Mouse (Mus musculus): Measurements from ENCODE around the gene Trim37. TPM values are rescaled to one million over a fixed set of nuclear protein-coding genes. Genes with fewer than 3 reads are reported as not detected.
A peak's percentile ranks its signal among the peaks of the same experiment; 100 is the strongest.
"Not testable (repeated sequence)": the region's sequence is repeated elsewhere in the genome, so short reads cannot be mapped to it uniquely, and the experiment has no call there.

Trim37 gene
- polyA plus RNA-seq, 1 experiment from 2014 or later: 102 TPM

GRCm38 (mm10) chr11:87257282-87257681, 130.4 kb downstream of the Trim37 start:
- no peak for ATAC-seq (ENCODE audit: low read depth)
- Histone ChIP-seq H3K4me3 (ENCODE audit: low read depth, low read length) (no peak overlapping the region), H3K27me3 (ENCODE audit: control insufficient read depth, insufficient read depth, low read length) (no peaks in the 10 kb centered on the region), H3K4me1 (ENCODE audit: control insufficient read depth, insufficient read depth, low read length) (no peaks in the 10 kb centered on the region), H3K36me3 (ENCODE audit: control insufficient read depth, insufficient read depth, low read length) (no peaks in the 10 kb centered on the region), H3K9ac (replicated peaks; ENCODE audit: low read depth, low read length) (no peak overlapping the region), H3K27ac (ENCODE audit: low read depth, low read length) (no peak overlapping the region), H3K4me2 (ENCODE audit: low read depth, low read length) (no peak overlapping the region), H3K9me3 (ENCODE audit: control insufficient read depth, low read length) (no peaks in the 10 kb centered on the region)
- WGBS: 91% methylated on average over 5 of the region's 5 CpGs

DNA sequence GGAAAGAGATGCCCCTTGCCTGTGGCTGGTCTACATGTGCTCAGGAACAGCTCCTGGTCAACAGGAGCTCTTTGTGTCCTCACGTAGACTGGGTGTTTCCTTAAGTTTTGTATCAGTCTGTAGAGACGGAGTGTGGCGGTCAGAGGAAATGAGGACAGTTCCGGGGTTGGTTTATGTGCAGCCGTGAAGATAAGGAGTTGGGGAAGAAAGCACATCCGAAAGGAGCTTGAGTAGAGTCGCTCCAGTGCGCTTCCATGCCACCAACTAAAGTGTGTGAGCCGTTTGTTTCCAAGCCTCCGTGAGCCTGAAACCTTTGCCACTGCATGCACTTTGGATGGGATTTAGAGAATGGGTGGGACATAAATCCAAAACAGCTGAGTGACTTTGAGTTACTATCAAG, 132.9 kb downstream of the Trim37 start:
- H3K27ac ChIP-seq (ENCODE audit: low read depth, low read length): no peak overlapping the region
- no peaks in the 10 kb centered on the region for H3K9me3 ChIP-seq (ENCODE audit: control insufficient read depth, low read length)
- no peaks in the 10 kb centered on the region for H3K27me3 ChIP-seq (ENCODE audit: control insufficient read depth, insufficient read depth, low read length)
- peaks cover 6% of the 10 kb centered on the region; the same call in 1 of the 2 replicates for H3K4me1 ChIP-seq (ENCODE audit: control insufficient read depth, insufficient read depth, low read length)
- no peaks in the 10 kb centered on the region for H3K36me3 ChIP-seq (ENCODE audit: control insufficient read depth, insufficient read depth, low read length)
- H3K4me2 ChIP-seq (ENCODE audit: low read depth, low read length): no peak overlapping the region
- no peak overlapping the region for H3K4me3 ChIP-seq (ENCODE audit: low read depth, low read length)
- H3K9ac ChIP-seq (replicated peaks; ENCODE audit: low read depth, low read length): no peak overlapping the region
- ATAC-seq (ENCODE audit: low read depth): no peak
- WGBS: 89% methylated on average over 10 of the region's 10 CpGs

- H3K36me3 ChIP-seq (ENCODE audit: control insufficient read depth, insufficient read depth, low read length); H3K9ac ChIP-seq (replicated peaks; ENCODE audit: low read depth, low read length); H3K9me3 ChIP-seq (ENCODE audit: control insufficient read depth, low read length); H3K4me2 ChIP-seq (ENCODE audit: low read depth, low read length); H3K4me3 ChIP-seq (ENCODE audit: low read depth, low read length); H3K27me3 ChIP-seq (ENCODE audit: control insufficient read depth, insufficient read depth, low read length); H3K27ac ChIP-seq (ENCODE audit: low read depth, low read length); ATAC-seq (ENCODE audit: low read depth); H3K4me1 ChIP-seq (ENCODE audit: control insufficient read depth, insufficient read depth, low read length): not testable (repeated sequence)
- 79% methylated on average over 4 of the region's 4 CpGs for WGBS
Observed at GRCm38 (mm10) chr11:87261705-87262104, 134.8 kb downstream of the Trim37 start.

DNA sequence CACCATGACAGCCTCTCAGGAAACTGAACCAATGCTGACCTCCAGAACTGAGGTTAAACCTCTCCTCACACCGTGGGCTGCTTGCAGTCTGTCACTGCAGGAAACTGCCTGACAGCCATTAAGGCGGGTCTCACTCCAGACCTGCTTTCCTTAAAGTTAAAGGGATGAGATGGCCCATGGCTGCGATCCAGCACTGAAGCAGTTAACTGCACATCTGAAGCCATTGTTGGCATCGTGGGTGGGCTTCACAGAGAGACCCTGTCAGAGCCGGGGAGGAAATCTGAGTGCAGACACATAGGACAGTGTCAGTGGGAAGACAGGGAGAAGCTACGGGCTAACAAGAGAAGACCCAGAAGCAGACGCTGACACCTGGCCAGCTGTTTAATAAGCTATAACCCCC, 137.1 kb downstream of the Trim37 start:
- Histone ChIP-seq H3K36me3 (ENCODE audit: control insufficient read depth, insufficient read depth, low read length) (no peaks in the 10 kb centered on the region), H3K4me2 (ENCODE audit: low read depth, low read length) (peak overlapping the region; percentile 8; the same call in 1 of the 2 replicates), H3K9ac (replicated peaks; ENCODE audit: low read depth, low read length) (no peak overlapping the region), H3K27ac (ENCODE audit: low read depth, low read length) (no peak overlapping the region), H3K4me3 (ENCODE audit: low read depth, low read length) (no peak overlapping the region), H3K27me3 (ENCODE audit: control insufficient read depth, insufficient read depth, low read length) (no peaks in the 10 kb centered on the region), H3K4me1 (ENCODE audit: control insufficient read depth, insufficient read depth, low read length) (peaks cover 8% of the 10 kb centered on the region; the same call in 1 of the 2 replicates), H3K9me3 (ENCODE audit: control insufficient read depth, low read length) (no peaks in the 10 kb centered on the region)
- ATAC-seq (ENCODE audit: low read depth): no peak
- 20% methylated on average over 7 of the region's 7 CpGs for WGBS

GRCm38 (mm10) chr11:87266246-87266645, 139.4 kb downstream of the Trim37 start:
- H3K36me3 ChIP-seq (ENCODE audit: control insufficient read depth, insufficient read depth, low read length): no peaks in the 10 kb centered on the region
- no peak overlapping the region for H3K4me3 ChIP-seq (ENCODE audit: low read depth, low read length)
- H3K9ac ChIP-seq (replicated peaks; ENCODE audit: low read depth, low read length): no peak overlapping the region
- H3K27me3 ChIP-seq (ENCODE audit: control insufficient read depth, insufficient read depth, low read length): no peaks in the 10 kb centered on the region
- H3K9me3 ChIP-seq (ENCODE audit: control insufficient read depth, low read length): no peaks in the 10 kb centered on the region
- 70% methylated on average over 4 of the region's 4 CpGs for WGBS
- ATAC-seq (ENCODE audit: low read depth): peak; percentile 24
- H3K27ac ChIP-seq (ENCODE audit: low read depth, low read length): no peak overlapping the region
- H3K4me1 ChIP-seq (ENCODE audit: control insufficient read depth, insufficient read depth, low read length): peaks cover 8% of the 10 kb centered on the region; the same call in 1 of the 2 replicates
- H3K4me2 ChIP-seq (ENCODE audit: low read depth, low read length): no peak overlapping the region

DNA sequence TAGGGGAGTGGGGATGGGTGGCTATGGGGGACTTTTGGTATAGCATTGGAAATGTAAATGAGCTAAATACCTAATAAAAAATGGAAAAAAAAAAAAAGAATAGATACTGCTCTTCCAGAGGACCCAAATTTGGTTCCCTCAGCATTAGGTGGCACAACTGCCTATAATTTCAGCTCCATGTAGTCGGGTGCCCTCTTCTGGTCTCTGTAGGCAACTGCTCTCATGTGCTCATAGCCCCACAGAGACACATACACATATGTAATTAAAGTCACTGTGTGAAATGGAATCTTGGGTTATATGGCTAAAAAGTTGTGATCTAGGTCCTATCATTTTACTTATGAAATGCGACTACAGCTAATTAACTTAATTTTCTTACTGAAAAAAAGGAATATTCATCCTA, 141.9 kb downstream of the Trim37 start:
- H3K36me3 ChIP-seq (ENCODE audit: control insufficient read depth, insufficient read depth, low read length): no peaks in the 10 kb centered on the region
- no peak overlapping the region for H3K9ac ChIP-seq (replicated peaks; ENCODE audit: low read depth, low read length)
- ATAC-seq (ENCODE audit: low read depth): no peak
- WGBS: 89% methylated on average over 2 of the region's 2 CpGs
- H3K4me1 ChIP-seq (ENCODE audit: control insufficient read depth, insufficient read depth, low read length): peaks cover 8% of the 10 kb centered on the region; the same call in 1 of the 2 replicates
- no peaks in the 10 kb centered on the region for H3K27me3 ChIP-seq (ENCODE audit: control insufficient read depth, insufficient read depth, low read length)
- no peak overlapping the region for H3K4me3 ChIP-seq (ENCODE audit: low read depth, low read length)
- H3K9me3 ChIP-seq (ENCODE audit: control insufficient read depth, low read length): no peaks in the 10 kb centered on the region
- H3K27ac ChIP-seq (ENCODE audit: low read depth, low read length): no peak overlapping the region
- no peak overlapping the region for H3K4me2 ChIP-seq (ENCODE audit: low read depth, low read length)

MicroRNAs encoded within 50 kb of the gene (microRNA counts, 519-probe panel; counts per million panel counts)
- microRNA mmu-miR-301a: 6,241 counts per million, percentile 90 among the panel's probes with 10 or more counts

Small RNA genes within 50 kb of the gene (microRNA-seq; reads per million reads assigned to microRNA genes)
- gene Mir301: 2,080 reads per million, percentile 83 among the genes with 10 or more reads in this experiment

Other genes with a start within 250 kb of the Trim37 start
- gene Ypel2, start 133.4 kb upstream of the Trim37 start, polyA plus RNA-seq (2014; fragmentation: Nextera tagmentation; extraction: Ambion mirVana): 2.9 and 3.1 TPM in 2 replicates
- gene Gdpd1, start 53.0 kb upstream of the Trim37 start, polyA plus RNA-seq (2014; fragmentation: Nextera tagmentation; extraction: Ambion mirVana): 172 and 179 TPM in 2 replicates
- gene Smg8, start 40.3 kb upstream of the Trim37 start, polyA plus RNA-seq (2014; fragmentation: Nextera tagmentation; extraction: Ambion mirVana): 23.2 TPM in 2 replicates
- gene Prr11, start 18.4 kb upstream of the Trim37 start, polyA plus RNA-seq (2014; fragmentation: Nextera tagmentation; extraction: Ambion mirVana): 2.4 and 2.5 TPM in 2 replicates
- 38.2 and 43.0 TPM in 2 replicates for gene Ska2, start 17.8 kb upstream of the Trim37 start, polyA plus RNA-seq (2014; fragmentation: Nextera tagmentation; extraction: Ambion mirVana)
- gene Ppm1e, start 231.9 kb downstream of the Trim37 start, polyA plus RNA-seq (2014; fragmentation: Nextera tagmentation; extraction: Ambion mirVana): 39.3 and 40.2 TPM in 2 replicates